Mouse (Mus musculus): ENCODE results near the gene Kcnj6.

GRCm38 (mm10) chr16:94745016-94745415 lies 252.5 kb downstream of the Kcnj6 start:
- TF ChIP-seq CHD2 (IDR thresholded peaks at IDR 0.05; ENCODE audit: low read depth, low read length) (no peak), ZNF384 (IDR thresholded peaks at IDR 0.05; ENCODE audit: low read depth, low read length) (no peak), MAFK (IDR thresholded peaks at IDR 0.05; ENCODE audit: insufficient read depth, low read depth, low read length) (no peak), HCFC1 (IDR thresholded peaks at IDR 0.05; ENCODE audit: borderline replicate concordance, insufficient read depth, low read length) (no peak), ZC3H11A (IDR thresholded peaks at IDR 0.05; ENCODE audit: borderline replicate concordance, low read depth, low read length) (no peak)

Measured in ES-E14 (cell line).